Mouse (Mus musculus) adrenal gland (tissue): Measurements from ENCODE around the gene Aloxe3.

Experiments used
- intact Hi-C: fragments of 180-260 bp; cut with DNase I; formaldehyde crosslinking; loops from one replicate; pipeline ENCODE4 v1.15.1; 2025
- long read RNA-seq, 2 experiments: library from polyadenylated mRNA; unstranded; transcript quantifications; one replicate each; pipeline ENCODE4 v2.0.0; 2020; ENCODE audit warnings: borderline replicate concordance in 1 of 2; ENCODE audit not compliant: insufficient replicate concordance in 1 of 2

Aloxe3 gene
- long read RNA-seq, experiment 1 = 0 reads
- long read RNA-seq, experiment 2, partial matches to known transcripts = 0 of 1 reads
- long read RNA-seq, experiment 2, other reads (novel, unspliced or antisense) = 1 of 1 reads

DNA sequence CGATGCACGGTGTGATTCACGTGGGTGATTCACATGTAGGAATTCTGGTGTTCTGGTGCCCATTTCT, at the start of gene Aloxe3:
TSS of gene Aloxe3 (plus strand) at position 45 of the 67 bp plus-strand sequence.
- intact Hi-C loops = loop anchor here (2.0 kb wide), 1 partner anchor 85 kb away; no protein-coding TSS in a partner anchor

DNA sequence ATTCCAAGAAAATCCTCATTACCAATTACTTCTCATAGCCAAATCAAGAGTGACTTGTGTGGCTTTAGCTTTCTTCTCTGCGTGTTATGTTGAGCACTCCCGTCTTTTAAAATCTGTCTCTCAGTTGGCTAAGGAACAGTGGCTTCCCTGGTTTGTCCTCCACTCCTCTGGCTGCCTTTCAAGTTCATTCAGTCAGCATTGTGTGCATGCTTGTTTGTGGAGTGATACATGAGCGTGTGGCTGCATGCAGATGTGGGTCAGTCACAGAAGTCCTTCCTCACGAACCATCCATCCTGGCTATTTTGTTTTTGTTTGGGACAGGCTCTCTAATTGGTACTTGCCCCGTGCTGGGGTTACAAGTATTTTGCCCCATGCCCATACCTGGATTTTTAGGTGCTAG, 49.1 kb upstream of the Aloxe3 start:
- intact Hi-C loops = no loop called here

DNA sequence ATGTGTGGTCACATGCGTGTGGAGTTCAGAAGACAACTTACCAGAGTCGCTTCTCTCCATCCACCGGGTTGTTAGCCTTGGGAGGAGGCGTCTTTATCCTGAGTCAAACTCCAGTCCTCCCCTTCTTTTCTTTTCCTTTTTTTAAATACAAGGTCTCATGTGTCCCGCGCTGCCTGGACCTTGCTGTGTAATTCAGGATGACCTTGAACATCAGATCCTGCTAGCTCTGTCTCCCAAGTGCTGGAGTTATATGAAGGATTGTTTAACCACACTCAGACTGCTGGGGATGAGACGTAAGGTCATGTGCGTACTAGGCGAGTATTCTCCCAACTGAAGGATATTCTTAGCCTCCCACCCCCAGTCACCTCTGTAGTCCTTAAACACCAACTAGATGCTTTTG, 48.4 kb upstream of the Aloxe3 start:
- intact Hi-C loops = no loop called here

DNA sequence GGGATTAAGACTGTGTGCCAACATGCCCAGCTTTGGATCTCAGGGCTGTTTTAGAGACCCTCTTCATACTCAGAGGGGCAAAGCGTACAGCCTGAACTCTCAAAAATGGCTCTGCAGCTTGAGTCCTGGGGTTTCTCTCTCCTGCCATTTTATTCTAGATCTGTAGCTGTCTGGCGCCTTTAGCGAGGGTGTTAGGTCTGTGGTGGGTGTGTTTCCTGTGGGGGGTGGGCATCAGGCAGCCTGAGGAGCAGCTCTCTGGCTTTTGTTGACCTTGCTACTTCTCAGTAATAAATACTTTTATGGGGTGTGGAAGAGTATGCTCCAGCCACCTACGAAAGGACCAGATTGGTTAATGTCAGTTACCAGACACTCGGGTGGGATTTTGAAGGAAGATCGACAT, 47.7 kb upstream of the Aloxe3 start:
- intact Hi-C loops = no loop called here

DNA sequence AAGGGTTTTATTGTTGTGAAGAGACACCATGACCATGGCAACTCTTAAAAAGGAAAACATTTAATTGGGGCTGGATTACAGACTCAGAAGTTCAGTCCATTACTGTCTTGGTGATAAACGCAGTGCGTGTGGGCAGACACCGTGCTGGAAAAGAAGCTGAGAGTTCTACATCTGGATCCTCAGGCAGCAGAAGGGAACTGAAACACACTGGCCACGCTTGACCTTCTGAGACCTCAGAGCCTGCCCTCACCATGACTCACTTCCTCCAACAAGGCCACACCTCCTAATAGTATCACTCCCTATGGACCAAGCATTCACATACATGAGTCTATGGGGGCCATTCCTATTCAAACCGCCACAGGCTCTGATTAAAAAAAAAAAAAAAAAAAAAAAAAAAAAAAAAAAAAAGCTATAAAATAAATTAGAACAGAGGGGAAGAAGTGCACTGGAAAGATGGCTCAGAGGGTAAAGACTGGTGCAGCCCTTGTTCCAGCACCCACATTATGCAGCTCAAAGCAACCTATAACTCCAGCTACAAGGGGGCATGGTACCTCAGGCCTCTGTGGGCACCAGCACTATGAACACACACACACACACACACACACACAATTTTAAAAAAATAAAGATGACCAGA, 46.8 kb upstream of the Aloxe3 start:
- intact Hi-C loops = no loop called here

DNA sequence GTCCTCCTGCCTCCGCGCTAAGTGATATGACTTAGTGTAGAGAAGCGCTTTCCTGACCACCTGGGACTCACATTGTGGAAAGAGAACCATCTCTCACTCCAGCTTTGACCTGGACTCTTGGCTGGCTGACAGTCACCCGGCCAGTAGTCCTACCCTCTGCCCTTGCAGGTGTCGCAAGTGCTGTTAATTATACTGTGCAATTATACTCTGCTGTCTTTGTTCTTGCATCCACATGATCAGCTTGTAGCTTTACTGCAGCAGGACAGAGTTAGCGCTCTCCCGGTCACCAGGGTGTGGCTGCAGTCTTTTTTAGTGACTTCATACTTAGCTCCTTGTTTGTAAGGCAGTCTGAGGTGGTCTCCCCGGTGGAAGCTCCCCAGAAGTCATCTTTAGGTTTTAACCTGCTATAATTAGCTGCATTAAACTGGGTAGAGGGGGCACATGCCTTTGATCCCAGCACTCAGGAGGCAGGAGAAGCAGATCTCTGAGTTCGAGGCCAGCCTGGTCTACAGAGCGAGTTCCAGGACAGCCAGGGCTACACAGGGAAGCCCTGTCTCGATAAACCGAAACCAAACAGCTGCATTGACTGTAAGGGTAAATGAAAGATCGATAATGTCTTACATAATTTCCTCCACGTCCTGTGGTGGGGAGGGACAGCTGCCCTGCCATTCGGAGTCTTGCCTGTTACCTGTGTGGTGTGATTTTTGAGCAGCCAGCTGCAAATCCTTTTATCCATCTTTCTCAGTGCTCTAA, 45.4 kb upstream of the Aloxe3 start:
- intact Hi-C loops = no loop called here

DNA sequence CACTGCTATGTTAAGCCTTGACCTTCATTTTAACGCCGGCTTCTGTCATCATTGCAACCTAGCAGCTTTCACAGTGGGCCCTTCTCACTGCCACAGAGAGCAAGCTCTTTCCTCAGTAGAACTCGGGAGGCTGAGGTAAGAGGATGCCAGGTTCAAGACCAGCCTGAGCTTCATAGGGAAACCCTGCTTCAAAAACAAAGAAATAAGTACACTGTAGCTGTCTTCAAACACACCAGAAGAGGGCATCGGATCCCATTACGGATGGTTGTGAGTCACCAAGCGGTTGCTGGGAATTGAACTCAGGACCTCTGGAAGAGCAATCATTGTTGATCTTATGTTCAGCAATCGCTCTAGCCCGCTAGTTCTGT, 44.9 kb upstream of the Aloxe3 start:
- intact Hi-C loops = no loop called here

DNA sequence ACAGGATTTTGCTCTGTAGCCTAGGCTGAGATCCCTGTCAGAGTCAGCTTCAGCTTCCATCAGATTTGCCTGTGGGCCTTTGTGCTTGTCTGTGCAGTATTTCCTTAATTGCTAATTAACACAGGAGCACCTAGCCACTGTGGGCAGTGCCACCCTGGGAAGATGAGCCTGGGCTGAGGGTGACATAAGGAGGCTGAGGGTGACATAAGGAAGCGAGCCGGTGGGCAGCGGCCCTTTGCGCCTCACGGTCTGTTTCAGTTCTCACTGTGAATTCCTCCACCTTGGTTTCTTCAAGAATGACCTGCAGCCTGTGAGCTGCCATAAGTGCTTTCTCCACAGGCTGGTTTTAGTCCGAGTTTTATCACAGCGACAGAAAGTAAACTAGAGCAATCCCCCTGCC, 44.1 kb upstream of the Aloxe3 start:
- intact Hi-C loops = no loop called here

DNA sequence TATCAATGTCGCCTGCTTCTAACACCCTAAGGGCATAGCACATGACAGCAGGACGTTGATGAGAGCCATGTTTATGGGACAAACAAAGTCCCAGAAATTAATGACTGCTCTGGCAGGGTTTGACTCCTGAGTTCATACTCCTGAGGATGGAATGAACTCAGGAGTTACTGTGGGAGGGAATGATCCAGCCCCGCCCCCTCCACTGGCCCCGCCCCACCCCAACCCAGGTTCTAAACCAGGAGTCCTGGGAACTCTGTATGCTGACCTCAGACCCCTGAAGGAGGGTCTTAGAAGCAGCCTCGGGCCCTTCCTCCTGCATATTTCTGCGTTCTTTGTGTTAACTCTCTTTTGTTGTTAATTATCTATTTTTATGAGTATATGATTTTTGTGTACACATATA, 40.1 kb upstream of the Aloxe3 start:
- intact Hi-C loops = no loop called here

DNA sequence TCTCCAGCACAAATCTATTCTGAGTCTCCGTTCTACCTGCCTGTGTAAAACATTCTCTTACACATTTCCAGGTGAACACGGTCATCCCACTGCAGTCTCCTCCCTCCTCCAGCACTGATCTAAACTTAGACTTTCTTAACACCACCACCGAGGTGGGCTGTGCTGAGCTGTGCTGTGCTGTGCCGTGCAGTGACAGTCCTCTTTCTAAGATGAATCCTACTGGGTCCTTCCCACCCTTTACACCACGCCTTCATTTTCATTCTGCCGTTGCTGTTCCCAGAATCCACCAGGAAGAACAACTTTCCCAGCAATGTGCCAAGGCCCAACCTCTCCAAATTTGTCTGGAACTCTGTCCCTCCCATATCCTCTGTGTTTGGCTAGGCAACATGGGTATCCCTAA, 39.3 kb upstream of the Aloxe3 start:
- intact Hi-C loops = no loop called here

DNA sequence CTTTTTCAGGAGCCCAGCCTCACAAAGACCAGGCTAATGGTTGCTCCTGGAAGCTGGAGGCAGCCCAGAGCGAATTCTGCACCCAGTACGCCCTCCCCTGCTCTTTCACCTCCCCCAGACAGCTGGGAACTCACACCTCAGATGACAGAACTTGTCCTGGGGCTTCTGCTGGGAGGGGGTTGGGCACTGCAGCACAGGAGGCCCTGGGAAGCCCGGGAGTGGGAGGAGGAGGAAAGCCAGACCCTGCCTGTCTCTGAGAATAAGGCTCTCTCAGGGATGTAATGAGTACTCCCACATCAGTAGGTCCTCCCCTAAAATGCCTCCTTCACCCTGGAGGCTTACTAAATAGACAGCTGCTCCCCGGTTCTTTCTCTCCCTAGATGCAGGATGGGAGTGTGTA, 38.6 kb upstream of the Aloxe3 start:
- intact Hi-C loops = no loop called here

DNA sequence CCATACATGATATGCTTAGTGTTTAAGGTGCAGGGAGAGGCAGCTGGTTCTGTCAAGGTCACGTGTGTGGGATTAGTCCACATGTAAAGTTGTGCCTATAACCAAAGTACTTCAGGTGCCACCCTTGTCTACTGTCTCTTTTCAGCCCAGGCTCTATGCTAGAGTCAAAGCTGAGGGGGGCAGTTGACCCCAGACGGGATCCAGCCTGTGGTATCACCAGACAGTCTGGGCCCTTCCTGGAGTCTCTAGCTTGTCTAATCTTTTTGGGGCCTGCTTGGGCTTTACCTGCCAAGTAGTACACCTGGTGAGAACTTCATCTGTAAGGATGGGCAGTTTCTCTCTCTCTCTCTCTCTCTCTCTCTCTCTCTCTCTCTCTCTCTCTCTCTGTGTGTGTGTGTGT, 38.1 kb upstream of the Aloxe3 start:
- intact Hi-C loops = no loop called here

DNA sequence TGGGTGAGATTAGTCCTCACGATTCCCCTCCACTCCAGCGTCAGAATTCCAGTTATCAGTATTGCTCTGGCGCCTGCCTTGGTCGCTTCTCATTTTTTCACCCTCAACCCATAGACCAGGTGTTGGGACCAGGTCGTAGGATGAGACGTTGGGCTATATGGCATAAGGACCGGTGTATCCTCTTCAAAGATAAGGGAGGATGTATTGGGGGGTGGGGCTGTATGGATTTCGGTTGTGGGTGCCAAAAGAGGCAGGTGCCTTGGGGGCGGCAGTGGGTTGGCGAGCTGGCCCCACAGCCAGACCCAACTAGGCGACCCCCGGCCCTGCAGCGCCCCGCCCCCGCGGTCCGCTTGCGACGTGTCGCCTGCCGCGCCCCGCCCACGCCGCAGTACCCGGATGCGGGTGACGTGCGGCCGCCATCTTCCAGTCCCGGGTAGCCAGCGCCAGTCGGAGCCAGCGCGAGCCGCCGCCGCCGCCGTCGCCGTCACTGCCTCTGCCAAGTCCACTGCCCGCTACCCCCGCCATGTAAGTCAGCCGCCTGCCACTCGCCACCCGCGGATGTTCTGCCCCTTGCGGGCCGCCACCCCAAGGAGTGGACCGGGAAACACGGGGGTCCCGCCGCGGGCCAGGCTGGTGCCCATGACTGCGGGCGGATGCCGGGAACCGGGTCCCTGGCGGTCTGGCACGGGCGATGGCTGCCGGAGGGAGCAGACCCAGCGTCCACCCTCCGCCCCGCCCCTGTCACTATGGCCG, 37.4 kb upstream of the Aloxe3 start, which contains the start of gene Vamp2:
TSS of gene Vamp2 (plus strand) at position 388 of the 753 bp plus-strand sequence.
- intact Hi-C loops = no loop called here

DNA sequence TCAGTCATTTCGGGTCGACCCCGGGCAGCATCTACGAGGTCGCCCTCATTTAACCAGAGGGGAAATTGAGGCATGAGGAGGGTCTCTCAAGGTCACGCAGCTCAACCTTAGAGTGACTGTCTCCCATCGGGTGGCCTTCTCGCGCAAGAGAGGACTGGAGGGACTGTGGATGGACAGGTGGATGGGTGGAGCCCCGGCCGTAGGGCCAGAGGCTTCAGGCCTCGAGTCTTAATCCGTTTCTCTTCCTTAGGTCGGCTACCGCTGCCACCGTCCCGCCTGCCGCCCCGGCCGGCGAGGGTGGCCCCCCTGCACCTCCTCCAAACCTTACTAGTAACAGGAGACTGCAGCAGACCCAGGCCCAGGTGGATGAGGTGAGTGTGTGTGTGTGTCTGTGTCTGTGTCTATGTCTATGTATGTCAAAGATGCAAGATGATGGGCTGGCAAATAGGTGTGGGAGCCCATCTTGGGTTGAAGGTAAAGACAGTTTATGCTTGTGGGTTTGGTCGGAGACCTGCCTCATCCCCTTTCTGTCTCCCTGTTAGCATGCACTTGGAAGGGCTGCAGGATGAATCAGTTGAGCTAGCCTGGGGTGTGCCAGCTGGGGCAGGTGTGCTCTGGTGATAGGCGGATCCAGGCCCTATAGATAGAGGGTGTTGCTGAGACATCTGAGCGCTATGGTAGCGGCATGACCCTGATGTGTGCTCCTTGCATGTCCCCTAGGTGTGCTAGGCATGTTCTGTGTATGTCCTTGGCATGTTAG, 36.7 kb upstream of the Aloxe3 start:
- intact Hi-C loops = no loop called here

DNA sequence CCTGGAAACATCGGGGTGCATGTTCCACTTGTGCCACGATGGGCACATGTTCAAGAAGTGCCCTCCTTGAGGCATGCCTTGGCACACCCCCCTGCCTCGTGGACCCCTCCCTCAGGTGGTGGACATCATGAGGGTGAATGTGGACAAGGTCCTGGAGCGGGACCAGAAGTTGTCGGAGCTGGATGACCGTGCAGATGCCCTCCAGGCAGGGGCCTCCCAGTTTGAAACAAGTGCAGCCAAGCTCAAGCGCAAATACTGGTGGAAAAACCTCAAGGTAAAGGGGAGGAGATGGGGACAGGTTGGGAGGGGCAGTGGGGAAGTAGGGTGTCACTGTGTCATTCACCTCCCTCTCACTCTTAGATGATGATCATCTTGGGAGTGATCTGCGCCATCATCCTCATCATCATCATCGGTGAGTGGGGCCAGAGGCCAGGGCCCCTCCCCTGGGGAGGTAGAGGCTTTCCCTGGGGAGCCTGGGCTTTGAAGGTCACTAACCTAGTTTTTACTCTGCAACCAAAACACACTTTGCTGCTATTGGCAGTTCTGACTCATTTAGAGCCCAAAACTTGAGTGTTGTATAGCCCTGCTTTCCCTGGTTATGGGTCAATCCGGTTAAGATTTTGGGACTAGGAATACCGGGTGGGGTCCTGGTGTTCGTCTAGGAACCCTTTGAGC, 35.9 kb upstream of the Aloxe3 start:
- intact Hi-C loops = loop anchor here (10.0 kb wide), 1 partner anchor 325 kb away; the partner anchor contains the start of gene Kdm6b

DNA sequence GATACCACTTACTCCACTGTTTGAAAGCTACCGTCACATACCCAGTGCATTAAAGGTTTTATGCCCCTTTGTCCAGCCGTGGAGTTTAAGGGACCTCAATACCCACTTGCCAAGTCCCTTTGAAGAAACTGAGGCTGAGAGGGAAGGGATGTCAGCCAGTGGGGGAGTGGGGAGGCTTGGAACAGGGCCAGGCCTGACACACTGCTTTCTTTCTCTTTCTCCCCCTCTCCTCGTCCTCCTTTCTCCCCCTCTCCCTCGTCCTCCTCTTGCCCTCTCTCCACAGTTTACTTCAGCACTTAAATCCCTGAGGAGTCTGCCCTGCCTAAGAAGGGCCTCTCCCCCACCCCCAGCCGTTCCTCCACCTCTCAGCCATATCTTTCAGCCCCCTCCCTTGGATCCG, 35.3 kb upstream of the Aloxe3 start:
- intact Hi-C loops = loop anchor here (10.0 kb wide), 1 partner anchor 324 kb away; the partner anchor contains the start of gene Kdm6b

DNA sequence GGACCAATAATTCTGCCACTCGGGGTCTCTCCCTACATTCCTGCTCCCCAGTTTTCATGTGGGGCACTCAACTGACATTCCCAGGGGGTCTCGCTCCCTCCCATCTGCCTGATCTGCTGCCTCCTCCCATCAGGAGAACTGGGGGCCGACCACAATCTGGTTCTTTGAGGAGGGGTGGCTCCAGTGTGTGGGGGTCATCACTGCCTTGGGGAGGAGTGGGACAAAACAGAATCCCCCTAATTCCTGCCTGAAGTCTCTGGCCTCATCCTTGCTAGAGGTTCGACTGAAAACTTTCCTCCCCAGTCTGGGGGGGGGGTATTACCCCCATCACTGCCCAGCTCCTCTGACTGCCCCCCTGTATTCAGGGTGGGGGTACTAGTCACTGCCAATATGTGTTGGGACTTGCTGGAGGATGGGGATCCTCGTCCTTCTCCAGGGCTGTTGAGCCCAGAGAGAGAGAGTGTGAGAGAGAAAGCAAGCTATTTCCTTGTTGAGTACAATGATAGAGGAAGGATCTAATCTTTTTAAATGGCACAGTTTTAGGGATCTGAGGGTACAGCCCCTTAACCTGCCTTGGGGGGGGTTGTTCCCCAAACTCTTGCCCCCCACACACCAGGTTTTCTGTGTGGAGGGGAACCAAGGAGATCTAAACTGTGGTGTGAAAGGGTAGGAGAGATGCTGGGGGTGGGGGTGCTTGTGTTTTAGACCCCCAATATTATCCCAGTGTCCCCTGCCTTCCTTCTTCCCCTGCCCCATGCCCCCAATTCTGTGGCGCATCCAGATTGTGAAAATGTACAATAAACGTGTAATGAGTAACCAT, 33.9 kb upstream of the Aloxe3 start:
- intact Hi-C loops = loop anchor here (10.0 kb wide), 1 partner anchor 323 kb away; the partner anchor contains the start of gene Kdm6b

DNA sequence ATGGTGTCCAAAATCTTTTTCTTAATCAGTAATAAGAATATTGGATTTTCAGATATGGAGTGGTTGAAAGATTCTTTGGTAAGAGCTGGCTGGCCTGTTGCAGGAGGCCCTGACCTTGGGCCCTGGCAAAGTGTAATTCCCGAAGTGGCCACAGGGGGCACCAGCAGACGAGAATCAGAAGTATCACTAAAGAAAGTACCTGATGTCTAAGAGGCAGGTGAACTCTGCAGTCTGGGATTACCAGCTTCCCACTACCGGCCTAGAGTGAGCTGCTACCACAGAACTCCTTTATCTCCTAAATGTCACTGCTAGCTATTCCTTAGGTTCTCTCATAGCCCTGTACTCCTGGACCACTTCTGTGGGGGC, 33.3 kb upstream of the Aloxe3 start:
- intact Hi-C loops = loop anchor here (10.0 kb wide), 1 partner anchor 322 kb away; the partner anchor contains the start of gene Kdm6b

DNA sequence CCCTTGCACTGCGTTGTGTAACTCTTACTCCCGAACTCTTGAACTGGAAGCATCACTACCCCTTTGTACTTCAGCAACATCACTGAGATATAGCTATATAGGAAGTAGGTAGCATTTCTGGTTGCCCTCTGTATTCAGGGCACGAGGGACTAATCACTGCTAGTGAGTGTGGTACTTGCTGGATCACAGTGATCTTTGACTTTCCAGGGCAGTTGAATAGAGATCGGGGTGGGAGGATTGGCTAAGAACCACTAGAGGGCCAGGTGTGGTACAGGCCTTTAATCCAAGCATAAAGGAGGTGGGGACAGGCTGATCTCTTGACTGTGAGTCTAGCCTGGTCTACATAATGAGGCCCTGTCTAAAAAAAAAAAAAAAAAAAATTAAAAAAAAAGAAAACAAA, 32.8 kb upstream of the Aloxe3 start:
- intact Hi-C loops = loop anchor here (10.0 kb wide), 1 partner anchor 322 kb away; the partner anchor contains the start of gene Kdm6b

DNA sequence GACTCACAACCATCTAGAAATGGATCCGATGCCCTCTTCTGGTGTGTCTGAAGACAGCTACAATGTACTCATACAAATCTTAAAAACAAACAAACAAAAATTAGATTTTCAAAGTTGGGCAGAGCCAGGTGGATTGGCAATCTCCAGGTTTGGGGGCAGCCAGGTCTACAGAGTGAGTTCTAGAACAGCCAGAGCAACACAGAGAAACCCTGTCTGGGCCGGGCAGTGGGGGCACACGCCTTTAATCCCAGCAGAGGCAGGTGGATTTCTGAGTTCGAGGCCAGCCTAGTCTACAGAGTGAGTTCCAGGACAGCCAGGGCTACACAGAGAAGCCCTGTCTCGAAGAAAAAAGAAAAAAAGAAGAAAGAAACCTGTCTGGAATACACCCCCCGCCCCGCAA, 31.8 kb upstream of the Aloxe3 start:
- intact Hi-C loops = loop anchor here (10.0 kb wide), 1 partner anchor 321 kb away; the partner anchor contains the start of gene Kdm6b
